Mouse (Mus musculus): ENCODE data around the gene Gm10160. TPM values are rescaled to one million over a fixed set of nuclear protein-coding genes. Genes with fewer than 3 reads are reported as not detected.

The Gm10160 gene
- total and polyA plus RNA-seq, 2 experiments from 2014 or later = not detected

GRCm38 (mm10) chr7:81880286-81880685 is 24.7 kb upstream of the Gm10160 start:
- Histone ChIP-seq H3K9ac (replicated peaks; ENCODE audit: low read length) (no peak overlapping the region), H3K27ac (no peak overlapping the region), H3K27me3 (ENCODE audit: insufficient read depth, low read length) (no peaks in the 10 kb centered on the region), H3K4me2 (ENCODE audit: low read depth, low read length) (no peak overlapping the region), H3K36me3 (ENCODE audit: insufficient read depth, low read length) (no peaks in the 10 kb centered on the region), H3K4me3 (ENCODE audit: low read length) (no peak overlapping the region), H3K4me1 (ENCODE audit: insufficient read depth, low read length) (no peaks in the 10 kb centered on the region), H3K9me3 (ENCODE audit: low read length) (no peaks in the 10 kb centered on the region)
- TF ChIP-seq CTCF (IDR thresholded peaks at IDR 0.05; ENCODE audit: low read depth) = no peak
- DNase-seq (ENCODE audit: low spot score) = no peak
- WGBS = 82% methylated on average over 5 of the region's 5 CpGs
- ATAC-seq = no peak

DNA sequence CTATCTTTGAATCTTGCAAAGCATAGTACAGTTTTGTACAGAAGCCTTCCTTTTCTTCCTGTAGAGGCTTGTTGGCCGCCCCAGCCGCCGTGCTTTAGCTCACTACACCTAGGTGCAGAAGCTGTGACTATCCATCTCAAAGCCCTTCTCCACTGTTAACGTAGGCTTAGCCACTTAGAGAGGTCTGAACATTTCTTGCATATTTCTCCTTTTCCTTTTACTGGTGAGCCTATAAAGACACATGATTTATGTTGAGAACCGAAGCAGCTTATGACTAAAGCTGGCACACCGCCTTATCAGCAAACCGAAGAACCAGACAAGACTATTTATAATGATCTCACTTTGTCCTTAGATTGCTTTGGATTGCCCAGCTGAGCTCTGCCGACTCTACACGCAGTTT is 19.8 kb upstream of the Gm10160 start:
- H3K27ac ChIP-seq = peak overlapping the region; percentile 26; the same call in 1 of the 2 replicates
- no peaks in the 10 kb centered on the region for H3K4me1 ChIP-seq (ENCODE audit: insufficient read depth, low read length)
- H3K36me3 ChIP-seq (ENCODE audit: insufficient read depth, low read length) = no peaks in the 10 kb centered on the region
- no peaks in the 10 kb centered on the region for H3K27me3 ChIP-seq (ENCODE audit: insufficient read depth, low read length)
- no peak overlapping the region for H3K4me2 ChIP-seq (ENCODE audit: low read depth, low read length)
- H3K9me3 ChIP-seq (ENCODE audit: low read length) = no peaks in the 10 kb centered on the region
- ATAC-seq (no peak), DNase-seq (ENCODE audit: low spot score) (peak; percentile 23)
- no peak for TF ChIP-seq CTCF (IDR thresholded peaks at IDR 0.05; ENCODE audit: low read depth)
- H3K4me3 ChIP-seq (ENCODE audit: low read length) = no peak overlapping the region
- no peak overlapping the region for H3K9ac ChIP-seq (replicated peaks; ENCODE audit: low read length)
- WGBS = 79% methylated on average over 9 of the region's 9 CpGs

- Histone ChIP-seq H3K4me2 (ENCODE audit: low read depth, low read length) (no peak overlapping the region), H3K9me3 (ENCODE audit: low read length) (no peaks in the 10 kb centered on the region), H3K4me3 (ENCODE audit: low read length) (no peak overlapping the region), H3K36me3 (ENCODE audit: insufficient read depth, low read length) (no peaks in the 10 kb centered on the region), H3K9ac (replicated peaks; ENCODE audit: low read length) (no peak overlapping the region), H3K27ac (no peak overlapping the region; the same call in 1 of the 2 replicates), H3K27me3 (ENCODE audit: insufficient read depth, low read length) (no peaks in the 10 kb centered on the region), H3K4me1 (ENCODE audit: insufficient read depth, low read length) (no peaks in the 10 kb centered on the region)
- ATAC-seq (peak; percentile 36; the same call in 1 of the 2 replicates), DNase-seq (ENCODE audit: low spot score) (peak; percentile 68)
- no peak for TF ChIP-seq CTCF (IDR thresholded peaks at IDR 0.05; ENCODE audit: low read depth)
- WGBS = 54% methylated on average over 6 of the region's 6 CpGs
These were observed 19.0 kb upstream of the Gm10160 start for GRCm38 (mm10) chr7:81874636-81875035.

GRCm38 (mm10) chr7:81873807-81874206 is 18.2 kb upstream of the Gm10160 start:
- no peak overlapping the region for H3K9ac ChIP-seq (replicated peaks; ENCODE audit: low read length)
- ATAC-seq = no peak
- DNase-seq (ENCODE audit: low spot score) = no peak

GRCm38 (mm10) chr7:81872493-81873013 is 17.0 kb upstream of the Gm10160 start:
- Histone ChIP-seq H3K9ac (replicated peaks; ENCODE audit: low read length) (no peak overlapping the region), H3K4me2 (ENCODE audit: low read depth, low read length) (no peak overlapping the region), H3K27me3 (ENCODE audit: insufficient read depth, low read length) (no peaks in the 10 kb centered on the region), H3K4me1 (ENCODE audit: insufficient read depth, low read length) (no peaks in the 10 kb centered on the region), H3K27ac (no peak overlapping the region), H3K9me3 (ENCODE audit: low read length) (no peaks in the 10 kb centered on the region), H3K36me3 (ENCODE audit: insufficient read depth, low read length) (no peaks in the 10 kb centered on the region), H3K4me3 (ENCODE audit: low read length) (no peak overlapping the region)
- 79% methylated on average over 13 of the region's 13 CpGs for WGBS
- no peak for ATAC-seq
- TF ChIP-seq CTCF (IDR thresholded peaks at IDR 0.05; ENCODE audit: low read depth) = no peak
- DNase-seq (ENCODE audit: low spot score) = no peak

More at GRCm38 (mm10) chr7:81873807-81874206, 18.2 kb upstream of the Gm10160 start:
- Histone ChIP-seq H3K9me3 (ENCODE audit: low read length) (no peaks in the 10 kb centered on the region), H3K4me2 (ENCODE audit: low read depth, low read length) (no peak overlapping the region), H3K27me3 (ENCODE audit: insufficient read depth, low read length) (no peaks in the 10 kb centered on the region), H3K36me3 (ENCODE audit: insufficient read depth, low read length) (no peaks in the 10 kb centered on the region), H3K27ac (no peak overlapping the region), H3K4me1 (ENCODE audit: insufficient read depth, low read length) (no peaks in the 10 kb centered on the region), H3K4me3 (ENCODE audit: low read length) (no peak overlapping the region)
- TF ChIP-seq CTCF (IDR thresholded peaks at IDR 0.05; ENCODE audit: low read depth) = no peak
- 44% methylated on average over 1 of the region's 1 CpGs for WGBS

- Histone ChIP-seq H3K4me3 (ENCODE audit: low read length) (no peak overlapping the region), H3K27ac (no peak overlapping the region), H3K36me3 (ENCODE audit: insufficient read depth, low read length) (no peaks in the 10 kb centered on the region), H3K4me1 (ENCODE audit: insufficient read depth, low read length) (no peaks in the 10 kb centered on the region), H3K27me3 (ENCODE audit: insufficient read depth, low read length) (no peaks in the 10 kb centered on the region), H3K9ac (replicated peaks; ENCODE audit: low read length) (no peak overlapping the region), H3K4me2 (ENCODE audit: low read depth, low read length) (no peak overlapping the region), H3K9me3 (ENCODE audit: low read length) (no peaks in the 10 kb centered on the region)
- TF ChIP-seq CTCF (IDR thresholded peaks at IDR 0.05; ENCODE audit: low read depth) = peak; percentile 95
- WGBS = 16% methylated on average over 6 of the region's 6 CpGs
- ATAC-seq (peak; percentile 80), DNase-seq (ENCODE audit: low spot score) (peak; percentile 91)
These were observed 12.6 kb upstream of the Gm10160 start for GRCm38 (mm10) chr7:81868158-81868557.

- no peaks in the 10 kb centered on the region for H3K4me1 ChIP-seq (ENCODE audit: insufficient read depth, low read length)
- no peak for ATAC-seq
- no peak overlapping the region for H3K27ac ChIP-seq
- no peak overlapping the region for H3K4me3 ChIP-seq (ENCODE audit: low read length)
- H3K27me3 ChIP-seq (ENCODE audit: insufficient read depth, low read length) = no peaks in the 10 kb centered on the region
- 82% methylated on average over 9 of the region's 9 CpGs for WGBS
- DNase-seq (ENCODE audit: low spot score) = no peak
- H3K4me2 ChIP-seq (ENCODE audit: low read depth, low read length) = no peak overlapping the region
- no peaks in the 10 kb centered on the region for H3K9me3 ChIP-seq (ENCODE audit: low read length)
- H3K9ac ChIP-seq (replicated peaks; ENCODE audit: low read length) = no peak overlapping the region
- no peak for TF ChIP-seq CTCF (IDR thresholded peaks at IDR 0.05; ENCODE audit: low read depth)
- no peaks in the 10 kb centered on the region for H3K36me3 ChIP-seq (ENCODE audit: insufficient read depth, low read length)
These were observed 11.8 kb upstream of the Gm10160 start for GRCm38 (mm10) chr7:81867231-81867930.
